Mouse (Mus musculus) heart, postnatal 0 days (tissue): ENCODE data around the gene Lrpap1. TPM values are rescaled to one million over a fixed set of nuclear protein-coding genes. Genes with fewer than 3 reads are reported as not detected.

Source experiments
- ATAC-seq: fragments of 200-750 bp; cut with Nextera tagmentation; 2 replicates; pipeline ENCODE4 v1.8.0; 2017; ENCODE audit warnings: low read depth, moderate number of reproducible peaks, moderate library complexity; ENCODE audit not compliant: insufficient read depth
- DNase-seq: peaks from one replicate; pipeline ENCODE4 v3.0.0-alpha.2; 2016; ENCODE audit warnings: low spot score
- H3K27ac ChIP-seq: fragments of 300-500 bp; sonication (generic); 2 replicates; pipeline ENCODE4 v1.5.1; 2014; ENCODE audit warnings: low read depth, mild to moderate bottlenecking
- H3K27me3 ChIP-seq: fragments of 300-500 bp; sonication (generic); 2 replicates; pipeline ENCODE4 v1.6.1; 2014; ENCODE audit warnings: low read length, mixed read lengths; ENCODE audit not compliant: control insufficient read depth, insufficient read depth
- H3K36me3 ChIP-seq: fragments of 300-500 bp; sonication (generic); replicated peaks from 2 replicates; pipeline ENCODE4 v1.6.1; 2014; ENCODE audit warnings: low read length, mixed read lengths; ENCODE audit not compliant: control insufficient read depth, insufficient read depth
- H3K4me1 ChIP-seq: fragments of 300-500 bp; sonication (generic); 2 replicates; pipeline ENCODE4 v1.6.1; 2014; ENCODE audit warnings: antibody characterized with exemption; ENCODE audit not compliant: control insufficient read depth, insufficient read depth
- H3K4me2 ChIP-seq: fragments of 300-500 bp; sonication (generic); 2 replicates; pipeline ENCODE4 v1.6.1; 2014; ENCODE audit warnings: low read depth, mild to moderate bottlenecking, low read length, moderate library complexity
- H3K4me3 ChIP-seq: fragments of 300-500 bp; sonication (generic); 2 replicates; pipeline ENCODE4 v1.5.1; 2014; ENCODE audit warnings: low read depth, low read length
- H3K9ac ChIP-seq: fragments of 300-500 bp; sonication (generic); replicated peaks from 2 replicates; pipeline ENCODE4 v1.6.1; 2014; ENCODE audit warnings: low read depth, low read length, mixed read lengths
- H3K9me3 ChIP-seq: fragments of 300-500 bp; sonication (generic); replicated peaks from 2 replicates; pipeline ENCODE4 v1.6.1; 2016; ENCODE audit warnings: low read length; ENCODE audit not compliant: control insufficient read depth
- CTCF ChIP-seq: IDR thresholded peaks from 2 replicates; pipeline ENCODE4 v1.5.1; 2016; ENCODE audit warnings: antibody characterized with exemption, control low read depth, low read depth
- EP300 ChIP-seq: IDR thresholded peaks from 2 replicates; pipeline ENCODE4 v1.6.1; 2016; ENCODE audit warnings: antibody characterized with exemption, low read depth
- WGBS: fragments of 180-500 bp; shearing (Covaris S2); extraction: QIAGEN DNeasy Blood & Tissue Kit; methylation state at CpG from one replicate; pipeline ENCODE4 v1.1.7; 2014; 5-methylcytosine and 5-hydroxymethylcytosine counted together
- polyA plus RNA-seq: library from polyadenylated mRNA; unstranded; fragments of >200 nt; fragmentation: Nextera tagmentation; extraction: Ambion mirVana; gene quantifications from 2 replicates; pipeline ENCODE4 v1.2.1, GENCODE M21; 2015
- total RNA-seq: library from RNA; depleted of rRNA; stranded (reverse); fragments of >200 nt; gene quantifications from 2 replicates; pipeline ENCODE4 v1.2.3, GENCODE M21; 2014; ENCODE audit warnings: low replicate concordance

The Lrpap1 gene
- total and polyA plus RNA-seq, 2 experiments from 2014 or later: 43.7 to 85.8 TPM

GRCm38 (mm10) chr5:35088785-35089613 is 16.6 kb downstream of the Lrpap1 start:
- DNase-seq: peak; percentile 51
- Histone ChIP-seq H3K4me1 (no peaks in the 10 kb centered on the region), H3K27ac (no peak overlapping the region), H3K36me3 (peaks cover 32% of the 10 kb centered on the region), H3K4me2 (no peak overlapping the region), H3K4me3 (no peak overlapping the region), H3K9ac (no peak overlapping the region), H3K27me3 (no peaks in the 10 kb centered on the region), H3K9me3 (no peaks in the 10 kb centered on the region)
- 69% methylated on average over 9 of the region's 9 CpGs for WGBS
- TF ChIP-seq CTCF (peak; percentile 77), EP300 (no peak)
- ATAC-seq: no peak

DNA sequence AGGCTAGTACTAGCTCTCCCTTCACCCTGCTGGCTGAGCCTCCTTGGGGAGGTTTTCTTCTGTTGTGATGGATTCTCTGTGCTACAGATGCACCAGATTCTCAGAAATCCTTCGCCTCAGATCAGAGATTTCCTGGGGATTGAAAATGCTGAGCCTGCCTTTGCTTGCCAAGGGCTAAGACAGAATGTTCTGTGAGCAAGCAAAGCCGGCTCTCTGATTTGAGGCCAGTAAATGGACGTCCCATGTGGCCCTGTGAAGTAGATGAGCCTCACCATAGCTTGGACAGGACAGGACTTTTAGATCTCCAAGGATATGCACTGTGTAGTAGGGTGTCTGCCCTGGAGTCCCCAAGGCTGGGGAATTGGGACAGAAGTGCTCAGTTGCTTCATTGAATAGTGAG is 20.7 kb downstream of the Lrpap1 start:
- ATAC-seq (no peak), DNase-seq (no peak)
- no peak for TF ChIP-seq EP300
- no peak for TF ChIP-seq CTCF
- H3K27me3 ChIP-seq: no peaks in the 10 kb centered on the region
- WGBS: 76% methylated on average over 3 of the region's 3 CpGs
- no peaks in the 10 kb centered on the region for H3K4me1 ChIP-seq
- H3K9me3 ChIP-seq: no peaks in the 10 kb centered on the region
- no peak overlapping the region for H3K27ac ChIP-seq
- no peak overlapping the region for H3K4me2 ChIP-seq
- H3K4me3 ChIP-seq: no peak overlapping the region
- no peaks in the 10 kb centered on the region for H3K36me3 ChIP-seq
- H3K9ac ChIP-seq: no peak overlapping the region

GRCm38 (mm10) chr5:35079101-35079500 is 26.5 kb downstream of the Lrpap1 start:
- peaks cover 47% of the 10 kb centered on the region for H3K36me3 ChIP-seq
- H3K9ac ChIP-seq: no peak overlapping the region
- no peaks in the 10 kb centered on the region for H3K27me3 ChIP-seq
- no peak for TF ChIP-seq EP300
- no peaks in the 10 kb centered on the region for H3K4me1 ChIP-seq
- H3K4me2 ChIP-seq: no peak overlapping the region
- H3K4me3 ChIP-seq: no peak overlapping the region
- DNase-seq (no peak), ATAC-seq (no peak)
- no peaks in the 10 kb centered on the region for H3K9me3 ChIP-seq
- H3K27ac ChIP-seq: no peak overlapping the region
- WGBS: 65% methylated on average over 18 of the region's 18 CpGs

DNA sequence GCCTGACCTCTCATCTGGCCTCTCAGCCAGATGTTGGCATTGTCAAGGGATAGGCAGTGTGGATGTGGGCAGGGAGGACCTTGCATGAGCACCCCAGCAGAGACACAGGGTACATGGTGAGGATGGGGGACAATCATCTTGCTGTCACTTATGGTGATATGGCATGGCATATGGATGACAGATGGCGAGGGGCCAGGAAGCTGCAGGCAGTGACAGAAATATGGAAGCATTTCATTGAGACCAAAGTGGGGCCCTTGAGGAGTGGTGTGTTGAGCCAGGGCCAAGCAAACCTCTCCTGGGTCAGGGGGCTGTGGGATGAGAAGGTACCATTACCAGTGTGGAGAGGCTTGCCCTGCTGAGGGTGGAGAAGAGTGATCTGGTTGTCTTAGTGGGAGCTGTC is 29.2 kb downstream of the Lrpap1 start:
- no peak for ATAC-seq
- Histone ChIP-seq H3K9me3 (no peaks in the 10 kb centered on the region), H3K27me3 (no peaks in the 10 kb centered on the region), H3K4me3 (no peak overlapping the region), H3K4me1 (0 out of 2 replicates have a peak, but pooled peaks cover 7% of the 10 kb centered on the region), H3K27ac (no peak overlapping the region), H3K9ac (no peak overlapping the region), H3K4me2 (no peak overlapping the region), H3K36me3 (peaks cover 47% of the 10 kb centered on the region)
- DNase-seq: no peak
- WGBS: 80% methylated on average over 1 of the region's 1 CpGs
- TF ChIP-seq EP300 (no peak), CTCF (no peak)

DNA sequence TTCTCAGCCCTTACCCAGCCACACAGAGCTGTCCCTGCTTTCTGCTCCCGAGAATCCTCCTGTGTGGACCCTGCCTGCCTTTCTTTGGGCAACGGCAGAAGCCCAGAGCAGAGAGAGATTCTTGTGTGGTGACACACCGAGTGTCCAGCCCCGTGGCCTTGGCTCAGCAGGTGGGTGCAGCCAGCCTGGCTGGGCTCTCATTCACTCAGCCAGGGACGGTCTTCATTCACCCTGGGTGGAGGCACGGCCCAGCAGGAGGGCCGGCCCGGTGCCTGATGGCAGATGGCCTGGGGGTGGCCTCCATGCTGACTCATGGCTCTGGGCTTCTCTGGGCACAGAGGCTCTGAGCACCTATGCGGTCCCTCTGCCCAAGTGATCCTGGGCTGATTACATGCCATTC is 31.6 kb downstream of the Lrpap1 start:
- ATAC-seq: 0 out of 2 replicates have a peak, but pooled peaks have one; percentile 37

More for the DNA sequence above, 31.6 kb downstream of the Lrpap1 start:
- H3K36me3 ChIP-seq: peaks cover 53% of the 10 kb centered on the region
- WGBS: 53% methylated on average over 9 of the region's 9 CpGs
- H3K4me1 ChIP-seq: 0 out of 2 replicates have a peak, but pooled peaks cover 7% of the 10 kb centered on the region
- no peak overlapping the region for H3K4me2 ChIP-seq
- no peak overlapping the region for H3K9ac ChIP-seq
- no peaks in the 10 kb centered on the region for H3K9me3 ChIP-seq
- TF ChIP-seq CTCF (no peak), EP300 (no peak)
- H3K27ac ChIP-seq: 0 out of 2 replicates have a peak overlapping the region, but pooled peaks have one; percentile 46
- no peak overlapping the region for H3K4me3 ChIP-seq
- H3K27me3 ChIP-seq: no peaks in the 10 kb centered on the region
- DNase-seq: no peak
